Mouse (Mus musculus) CD4-positive, CD25-positive, alpha-beta regulatory T cell, adult 2 months (primary cell): ENCODE data around the gene Myh3.
"Not testable (repeated sequence)": the region's sequence is repeated elsewhere in the genome, so short reads cannot be mapped to it uniquely, and the experiment has no call there.

ENCODE experiments used
- DNase-seq: peaks from one replicate; pipeline ENCODE4 v3.0.0-alpha.2; 2012; ENCODE audit warnings: low read depth, low spot score

Myh3 gene

GRCm38 (mm10) chr11:67077435-67077834 is 665 bp upstream of the Myh3 start:
- no peak for DNase-seq

GRCm38 (mm10) chr11:67078888-67079287 is 788 bp downstream of the Myh3 start:
- DNase-seq = no peak

GRCm38 (mm10) chr11:67079740-67080139 is 1.6 kb downstream of the Myh3 start:
- no peak for DNase-seq

GRCm38 (mm10) chr11:67080168-67080567 is 2.1 kb downstream of the Myh3 start:
- DNase-seq = peak; percentile 71

- DNase-seq = no peak
These were observed 3.1 kb downstream of the Myh3 start for GRCm38 (mm10) chr11:67081125-67081649.

- DNase-seq = no peak
These were observed 4.1 kb downstream of the Myh3 start for GRCm38 (mm10) chr11:67082188-67082587.

- DNase-seq = no peak
These were observed 4.7 kb downstream of the Myh3 start for GRCm38 (mm10) chr11:67082793-67083192.

GRCm38 (mm10) chr11:67083239-67083638 is 5.1 kb downstream of the Myh3 start:
- DNase-seq = no peak

GRCm38 (mm10) chr11:67083712-67084340 is 5.7 kb downstream of the Myh3 start:
- DNase-seq = no peak

GRCm38 (mm10) chr11:67085489-67085888 is 7.4 kb downstream of the Myh3 start:
- DNase-seq = peak; percentile 89

GRCm38 (mm10) chr11:67086467-67087164 is 8.5 kb downstream of the Myh3 start:
- DNase-seq = no peak

GRCm38 (mm10) chr11:67087225-67087624 is 9.1 kb downstream of the Myh3 start:
- no peak for DNase-seq

GRCm38 (mm10) chr11:67092354-67092753 is 14.3 kb downstream of the Myh3 start:
- DNase-seq = not testable (repeated sequence)

GRCm38 (mm10) chr11:67093201-67093600 is 15.1 kb downstream of the Myh3 start:
- DNase-seq = no peak

GRCm38 (mm10) chr11:67093652-67094051 is 15.6 kb downstream of the Myh3 start:
- no peak for DNase-seq

GRCm38 (mm10) chr11:67094470-67094869 is 16.4 kb downstream of the Myh3 start:
- DNase-seq = no peak

GRCm38 (mm10) chr11:67097709-67098108 is 19.6 kb downstream of the Myh3 start:
- DNase-seq = no peak

GRCm38 (mm10) chr11:67098427-67098826 is 20.3 kb downstream of the Myh3 start:
- no peak for DNase-seq

GRCm38 (mm10) chr11:67099241-67099640 is 21.1 kb downstream of the Myh3 start:
- no peak for DNase-seq

- DNase-seq = peak; percentile 40
These were observed 22.1 kb downstream of the Myh3 start for GRCm38 (mm10) chr11:67100169-67100568.

- DNase-seq = peak; percentile 68
These were observed 23.6 kb downstream of the Myh3 start for GRCm38 (mm10) chr11:67101713-67102112.

- no peak for DNase-seq
These were observed 25.2 kb downstream of the Myh3 start for GRCm38 (mm10) chr11:67103256-67103655.

GRCm38 (mm10) chr11:67104242-67104641 is 26.1 kb downstream of the Myh3 start:
- DNase-seq = no peak
